Mouse (Mus musculus): Measurements from ENCODE around the gene Cbr2. TPM values are rescaled to one million over a fixed set of nuclear protein-coding genes. Genes with fewer than 3 reads are reported as not detected.

Gene Cbr2
- polyA plus RNA-seq, 1 experiment from 2014 or later, result 3.6 TPM

- Histone ChIP-seq H3K4me2 (ENCODE audit: low read length) (no peak overlapping the region), H3K9ac (ENCODE audit: low read depth, low read length) (no peak overlapping the region), H3K4me1 (replicated peaks; ENCODE audit: insufficient read depth, low read length) (peaks cover 15% of the 10 kb centered on the region), H3K9me3 (replicated peaks; ENCODE audit: low read length) (no peaks in the 10 kb centered on the region), H3K27me3 (ENCODE audit: insufficient read depth, low read length) (no peaks in the 10 kb centered on the region), H3K36me3 (ENCODE audit: insufficient read depth, low read length) (peaks cover 22% of the 10 kb centered on the region; the same call in 1 of the 2 replicates), H3K27ac (no peak overlapping the region), H3K4me3 (replicated peaks; ENCODE audit: low read depth, low read length) (no peak overlapping the region)
- ATAC-seq (replicated peaks; ENCODE audit: low FRiP score, low read depth) (no peak), DNase-seq (ENCODE audit: low spot score) (no peak)
- 90% methylated on average over 6 of the region's 6 CpGs for WGBS
- TF ChIP-seq CTCF (IDR thresholded peaks at IDR 0.05; ENCODE audit: low read depth), result peak; percentile 51
Observed at GRCm38 (mm10) chr11:120696568-120696967, 35.3 kb downstream of the Cbr2 start.

GRCm38 (mm10) chr11:120695641-120696040, 36.3 kb downstream of the Cbr2 start:
- ATAC-seq (replicated peaks; ENCODE audit: low FRiP score, low read depth), result peak; percentile 74
- Histone ChIP-seq H3K27me3 (ENCODE audit: insufficient read depth, low read length) (no peaks in the 10 kb centered on the region), H3K4me2 (ENCODE audit: low read length) (no peak overlapping the region), H3K27ac (peak overlapping the region; percentile 26), H3K4me1 (replicated peaks; ENCODE audit: insufficient read depth, low read length) (peaks cover 15% of the 10 kb centered on the region), H3K9ac (ENCODE audit: low read depth, low read length) (no peak overlapping the region), H3K36me3 (ENCODE audit: insufficient read depth, low read length) (0 out of 2 replicates have a peak, but pooled peaks cover 18% of the 10 kb centered on the region), H3K9me3 (replicated peaks; ENCODE audit: low read length) (no peaks in the 10 kb centered on the region), H3K4me3 (replicated peaks; ENCODE audit: low read depth, low read length) (no peak overlapping the region)
- 24% methylated on average over 12 of the region's 12 CpGs for WGBS
- TF ChIP-seq CTCF (IDR thresholded peaks at IDR 0.05; ENCODE audit: low read depth), result no peak
- DNase-seq (ENCODE audit: low spot score), result peak; percentile 64

- peak; percentile 44 for DNase-seq (ENCODE audit: low spot score)
- TF ChIP-seq CTCF (IDR thresholded peaks at IDR 0.05; ENCODE audit: low read depth), result no peak
Observed at GRCm38 (mm10) chr11:120695184-120695583, 36.7 kb downstream of the Cbr2 start.

GRCm38 (mm10) chr11:120693461-120693860, 38.5 kb downstream of the Cbr2 start:
- H3K9ac ChIP-seq (ENCODE audit: low read depth, low read length), result no peak overlapping the region
- H3K4me1 ChIP-seq (replicated peaks; ENCODE audit: insufficient read depth, low read length), result peaks cover 13% of the 10 kb centered on the region
- no peak overlapping the region for H3K4me2 ChIP-seq (ENCODE audit: low read length)
- no peaks in the 10 kb centered on the region for H3K27me3 ChIP-seq (ENCODE audit: insufficient read depth, low read length)
- peak overlapping the region; percentile 14; the same call in 1 of the 2 replicates for H3K27ac ChIP-seq
- peaks cover 26% of the 10 kb centered on the region for H3K36me3 ChIP-seq (ENCODE audit: insufficient read depth, low read length)
- H3K9me3 ChIP-seq (replicated peaks; ENCODE audit: low read length), result no peaks in the 10 kb centered on the region
- no peak for DNase-seq (ENCODE audit: low spot score)
- WGBS, result 79% methylated on average over 3 of the region's 3 CpGs
- H3K4me3 ChIP-seq (replicated peaks; ENCODE audit: low read depth, low read length), result no peak overlapping the region
- TF ChIP-seq CTCF (IDR thresholded peaks at IDR 0.05; ENCODE audit: low read depth), result no peak
- ATAC-seq (replicated peaks; ENCODE audit: low FRiP score, low read depth), result no peak

More at GRCm38 (mm10) chr11:120695184-120695583, 36.7 kb downstream of the Cbr2 start:
- Histone ChIP-seq H3K4me3 (replicated peaks; ENCODE audit: low read depth, low read length) (no peak overlapping the region), H3K4me1 (replicated peaks; ENCODE audit: insufficient read depth, low read length) (peaks cover 15% of the 10 kb centered on the region), H3K27me3 (ENCODE audit: insufficient read depth, low read length) (no peaks in the 10 kb centered on the region), H3K9me3 (replicated peaks; ENCODE audit: low read length) (no peaks in the 10 kb centered on the region), H3K36me3 (ENCODE audit: insufficient read depth, low read length) (0 out of 2 replicates have a peak, but pooled peaks cover 22% of the 10 kb centered on the region), H3K4me2 (ENCODE audit: low read length) (no peak overlapping the region), H3K27ac (peak overlapping the region; percentile 26), H3K9ac (ENCODE audit: low read depth, low read length) (0 out of 2 replicates have a peak overlapping the region, but pooled peaks have one; percentile 0)
- WGBS, result 22% methylated on average over 4 of the region's 4 CpGs
- peak; percentile 48 for ATAC-seq (replicated peaks; ENCODE audit: low FRiP score, low read depth)

- H3K4me3 ChIP-seq (replicated peaks; ENCODE audit: low read depth, low read length), result no peak overlapping the region
- no peaks in the 10 kb centered on the region for H3K9me3 ChIP-seq (replicated peaks; ENCODE audit: low read length)
- peaks cover 30% of the 10 kb centered on the region for H3K36me3 ChIP-seq (ENCODE audit: insufficient read depth, low read length)
- TF ChIP-seq CTCF (IDR thresholded peaks at IDR 0.05; ENCODE audit: low read depth), result no peak
- H3K4me1 ChIP-seq (replicated peaks; ENCODE audit: insufficient read depth, low read length), result peaks cover 12% of the 10 kb centered on the region
- peak overlapping the region; percentile 14; the same call in 1 of the 2 replicates for H3K27ac ChIP-seq
- WGBS, result 85% methylated on average over 4 of the region's 4 CpGs
- ATAC-seq (replicated peaks; ENCODE audit: low FRiP score, low read depth), result no peak
- H3K9ac ChIP-seq (ENCODE audit: low read depth, low read length), result no peak overlapping the region
- H3K4me2 ChIP-seq (ENCODE audit: low read length), result no peak overlapping the region
- no peak for DNase-seq (ENCODE audit: low spot score)
- no peaks in the 10 kb centered on the region for H3K27me3 ChIP-seq (ENCODE audit: insufficient read depth, low read length)
Observed at GRCm38 (mm10) chr11:120692471-120693011, 39.4 kb downstream of the Cbr2 start.

GRCm38 (mm10) chr11:120689365-120689764, 42.5 kb downstream of the Cbr2 start:
- TF ChIP-seq CTCF (IDR thresholded peaks at IDR 0.05; ENCODE audit: low read depth), result no peak
- H3K36me3 ChIP-seq (ENCODE audit: insufficient read depth, low read length), result peaks cover 34% of the 10 kb centered on the region
- H3K27ac ChIP-seq, result no peak overlapping the region
- ATAC-seq (replicated peaks; ENCODE audit: low FRiP score, low read depth), result no peak
- DNase-seq (ENCODE audit: low spot score), result no peak
- H3K4me2 ChIP-seq (ENCODE audit: low read length), result no peak overlapping the region
- H3K27me3 ChIP-seq (ENCODE audit: insufficient read depth, low read length), result no peaks in the 10 kb centered on the region
- H3K9ac ChIP-seq (ENCODE audit: low read depth, low read length), result no peak overlapping the region
- no peak overlapping the region for H3K4me3 ChIP-seq (replicated peaks; ENCODE audit: low read depth, low read length)
- no peaks in the 10 kb centered on the region; the same call in 1 of the 2 replicates for H3K4me1 ChIP-seq (replicated peaks; ENCODE audit: insufficient read depth, low read length)
- WGBS, result 81% methylated on average over 3 of the region's 3 CpGs
- no peaks in the 10 kb centered on the region for H3K9me3 ChIP-seq (replicated peaks; ENCODE audit: low read length)

Data from kidney, postnatal 0 days (tissue).